Mouse (Mus musculus): ENCODE results near the gene Cd59a.
A peak's percentile ranks its signal among the peaks of the same experiment; 100 is the strongest.
"Not testable (repeated sequence)": the region's sequence is repeated elsewhere in the genome, so short reads cannot be mapped to it uniquely, and the experiment has no call there.

The Cd59a gene

DNA sequence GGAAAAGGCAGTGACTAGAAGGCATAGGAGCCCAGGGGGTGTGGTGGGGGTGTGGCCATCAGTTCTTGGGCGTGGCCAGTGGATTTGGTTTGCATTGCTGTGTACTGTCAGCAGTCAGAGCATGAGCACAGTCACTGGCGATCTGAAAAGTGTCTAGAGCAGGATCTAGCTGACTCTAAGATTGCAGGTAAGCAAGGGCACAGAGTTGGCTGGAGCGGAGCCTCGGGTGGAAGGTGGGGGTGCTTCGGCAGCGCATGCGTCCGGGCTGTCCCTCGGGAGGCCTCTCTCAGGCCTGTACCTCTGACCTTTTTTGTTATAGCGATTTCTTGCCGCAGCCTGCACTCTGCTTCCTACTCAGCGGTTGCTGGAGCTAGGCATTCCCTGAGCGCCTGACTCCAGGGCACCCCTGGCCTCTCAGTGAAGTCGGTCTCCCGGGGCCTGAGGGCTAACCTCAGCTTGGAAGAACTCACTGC is at the start of gene Cd59a:
Cd59a (plus strand) TSS at position 61 of the 473 bp plus-strand sequence.
- DNase-seq (ENCODE audit: low read depth), result peak; percentile 18

DNA sequence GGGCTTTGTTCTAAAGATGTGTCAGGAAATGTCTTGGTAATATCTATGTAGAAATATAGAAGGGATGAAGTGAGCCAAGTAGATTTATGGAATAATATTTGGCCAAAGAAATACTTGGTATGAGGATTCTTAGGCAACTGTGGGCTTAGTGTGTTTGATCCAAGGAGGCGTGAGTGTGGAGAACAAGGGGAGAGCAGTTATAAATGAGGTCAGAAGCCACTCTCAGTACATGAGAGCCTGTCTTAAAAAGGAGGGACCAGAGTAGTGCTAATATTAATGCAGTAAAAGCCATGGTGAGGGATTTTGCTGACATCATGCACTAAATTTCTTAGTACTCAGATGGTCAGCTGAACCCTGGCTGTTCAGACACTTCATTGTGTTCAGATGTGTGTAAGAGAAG is 37.2 kb upstream of the Cd59a start:
- DNase-seq (ENCODE audit: low read depth), result no peak

DNA sequence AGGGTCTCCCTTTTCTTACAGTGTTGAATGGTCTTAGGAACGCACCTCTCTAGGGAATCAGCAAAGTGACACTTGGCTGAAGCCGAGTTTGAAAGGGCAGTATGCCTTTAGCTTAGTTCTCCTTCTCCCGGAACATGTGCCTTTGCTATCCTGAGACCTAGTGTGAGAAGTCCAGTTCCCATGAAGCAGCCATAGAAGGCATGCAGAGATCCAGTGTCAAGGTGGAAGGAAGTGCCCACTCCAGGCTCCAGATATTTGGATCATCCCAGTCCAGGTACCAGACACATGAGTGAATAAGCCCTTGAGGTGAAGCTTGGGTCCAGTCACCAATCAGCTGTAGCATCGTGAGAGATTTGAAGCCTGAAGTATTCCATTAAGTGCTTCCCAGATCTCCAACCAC is 36.6 kb upstream of the Cd59a start:
- DNase-seq (ENCODE audit: low read depth), result no peak

DNA sequence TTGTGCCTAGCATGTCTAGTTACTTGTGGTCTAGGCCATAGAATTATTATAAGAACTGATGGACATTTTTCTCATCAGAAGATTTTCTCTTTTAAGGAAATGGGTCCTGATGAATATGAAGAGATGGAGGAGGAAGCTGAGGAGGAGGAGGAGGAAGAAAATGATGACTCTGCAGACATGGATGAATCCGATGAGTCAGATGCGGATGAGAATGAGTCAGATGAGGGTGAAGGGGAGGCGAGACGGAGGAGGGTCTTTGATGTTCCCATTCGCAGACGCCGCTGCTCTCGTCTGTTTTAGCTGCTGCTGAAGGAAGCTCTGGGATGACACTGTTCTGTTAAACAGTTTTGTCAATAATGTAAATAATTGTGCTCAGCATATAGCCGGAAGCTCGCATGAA is 35.8 kb upstream of the Cd59a start:
- DNase-seq (ENCODE audit: low read depth), result no peak

DNA sequence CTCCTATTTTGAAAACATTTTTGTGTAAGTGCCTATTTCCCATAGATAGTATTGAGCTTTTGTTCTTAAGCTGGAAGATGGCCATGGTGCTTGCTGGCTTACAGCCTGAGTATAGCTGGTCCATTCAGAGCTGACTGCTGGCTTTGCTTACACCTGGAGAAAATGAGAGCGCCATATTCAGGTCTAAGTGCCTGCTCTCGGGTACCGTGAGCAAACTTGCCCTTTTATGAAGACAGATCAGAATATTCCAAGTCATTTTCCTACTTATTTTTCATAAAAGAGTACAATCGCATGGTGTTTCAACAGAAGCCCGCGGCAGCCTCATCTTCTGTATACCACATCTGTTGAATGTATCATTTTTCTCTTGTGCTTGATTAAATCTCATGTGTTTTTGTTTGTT is 34.6 kb upstream of the Cd59a start:
- DNase-seq (ENCODE audit: low read depth), result no peak

DNA sequence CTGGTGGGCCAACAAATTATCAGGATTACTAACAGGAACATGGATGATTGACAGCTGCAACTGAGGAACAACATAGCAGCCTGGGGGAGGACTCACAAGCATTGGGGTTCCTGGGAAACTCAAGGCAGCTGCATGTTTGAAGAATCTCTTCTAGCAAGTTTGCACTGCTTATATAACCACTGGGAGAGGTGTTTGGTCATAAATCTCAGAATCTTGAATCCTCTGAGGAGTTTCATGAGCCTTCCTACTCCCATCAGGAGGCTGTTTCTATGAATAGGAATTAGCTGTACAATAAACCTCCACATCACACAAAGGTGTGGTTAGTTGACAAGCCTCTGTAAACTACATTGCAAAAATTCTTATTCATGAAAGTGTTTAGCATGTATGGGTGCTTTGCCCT is 32.9 kb upstream of the Cd59a start:
- no peak for DNase-seq (ENCODE audit: low read depth)

DNA sequence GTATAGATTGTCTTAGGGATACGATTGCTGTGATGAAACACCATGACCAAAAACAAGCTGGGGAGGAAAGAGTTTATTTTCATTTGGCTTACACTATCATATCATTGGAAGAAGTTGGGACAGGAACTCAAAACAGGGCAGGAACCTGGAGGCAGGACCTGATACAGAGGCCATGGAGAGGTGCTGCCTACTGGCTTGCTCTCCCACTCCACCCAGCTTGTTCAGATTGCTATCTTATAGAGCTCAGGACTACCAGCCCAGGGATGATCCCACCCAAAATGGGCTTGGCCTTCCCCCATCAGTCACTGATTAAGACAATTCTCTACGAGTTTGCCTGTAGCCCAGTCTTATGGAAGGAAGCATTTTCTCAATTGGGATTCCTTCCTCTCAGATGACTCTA is 31.4 kb upstream of the Cd59a start:
- DNase-seq (ENCODE audit: low read depth), result no peak

DNA sequence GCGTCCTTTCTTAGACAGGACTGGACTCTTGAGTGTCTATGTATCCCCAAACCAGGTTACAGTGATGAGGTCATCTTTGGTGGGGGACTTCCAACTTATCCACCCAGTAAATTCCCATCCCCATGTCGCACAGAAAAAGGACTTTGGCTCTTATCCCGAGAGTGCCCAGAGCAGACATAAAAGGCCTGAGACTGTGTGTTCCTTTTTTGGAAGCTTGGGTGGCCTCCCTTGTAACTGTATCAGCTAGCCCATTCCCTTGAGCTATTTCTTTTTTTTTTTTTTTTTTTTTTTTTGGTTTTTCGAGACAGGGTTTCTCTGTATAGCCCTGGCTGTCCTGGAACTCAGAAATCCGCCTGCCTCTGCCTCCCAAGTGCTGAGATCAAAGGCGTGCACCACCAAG is 30.1 kb upstream of the Cd59a start, which contains the start of gene Gm10912:
Gm10912 (plus strand) TSS at position 301 of the 400 bp plus-strand sequence.
- DNase-seq (ENCODE audit: low read depth), result not testable (repeated sequence)

DNA sequence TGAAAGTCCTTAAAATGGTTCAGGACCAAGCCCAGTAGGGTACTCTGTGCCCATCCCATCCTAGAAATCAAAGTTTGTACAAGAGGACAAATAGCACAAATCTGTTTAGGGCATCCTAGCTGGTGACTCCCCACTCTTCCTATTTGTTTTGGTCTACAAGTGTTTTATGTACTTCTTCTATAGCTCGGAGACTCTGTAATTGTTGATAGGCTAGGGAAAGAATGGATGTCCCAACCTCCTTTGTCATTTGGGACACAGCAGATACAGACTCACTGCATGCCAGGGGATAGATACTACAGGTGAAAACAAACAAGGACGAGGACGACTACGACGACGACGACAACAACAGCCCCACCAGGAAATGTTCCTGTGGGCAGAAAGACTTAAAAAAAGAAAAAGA is 27.2 kb upstream of the Cd59a start, which contains the start of gene Gm10799:
Gm10799 (minus strand) TSS at position 101 of the 400 bp plus-strand sequence.
- DNase-seq (ENCODE audit: low read depth), result not testable (repeated sequence)

DNA sequence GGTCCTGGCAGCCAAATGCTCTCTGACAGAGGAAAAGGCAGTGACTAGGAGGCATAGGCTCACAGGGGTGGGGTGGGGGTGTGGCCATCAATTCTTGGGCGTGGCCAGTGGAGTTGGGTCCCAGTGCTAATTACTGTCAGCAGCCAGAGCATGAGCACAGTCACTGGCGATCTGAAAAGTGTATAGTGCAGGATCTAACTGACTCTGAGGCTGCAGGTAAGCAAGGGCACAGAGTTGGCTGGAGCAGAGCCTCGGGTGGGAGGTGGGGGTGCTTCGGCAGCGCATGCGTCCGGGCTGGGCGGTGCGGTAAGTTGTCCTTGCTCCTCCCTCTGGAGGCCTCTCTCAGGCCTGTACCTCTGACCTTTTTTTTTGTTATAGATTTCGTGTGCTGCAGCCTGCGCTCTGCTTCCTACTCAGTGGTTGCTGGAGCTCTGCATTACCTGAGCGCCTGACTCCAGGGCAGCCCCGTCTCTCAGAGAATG is 25.9 kb upstream of the Cd59a start, which contains the start of gene Cd59b:
Cd59b (plus strand) TSS at position 146 of the 482 bp plus-strand sequence.
- peak; percentile 56 for DNase-seq (ENCODE audit: low read depth)

DNA sequence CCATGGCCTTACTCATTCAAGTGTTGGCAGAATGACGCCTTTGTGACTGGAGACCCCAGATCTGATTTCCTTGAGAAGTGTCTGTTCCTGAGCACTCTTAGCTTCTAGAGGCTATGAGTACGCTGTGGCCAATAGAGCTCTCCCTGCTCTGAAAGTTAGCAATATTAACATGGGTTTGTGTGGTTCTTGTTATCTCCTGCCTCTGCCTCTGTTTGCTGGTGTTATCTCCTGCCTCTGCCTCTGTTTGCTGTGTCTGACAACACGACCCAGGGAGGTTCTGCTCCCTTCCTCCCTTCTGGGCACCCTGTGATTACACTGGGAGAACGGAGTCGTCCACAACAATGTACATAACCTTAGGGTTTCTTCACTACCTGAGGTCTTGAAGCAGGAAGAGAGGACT is 17.3 kb upstream of the Cd59a start:
- not testable (repeated sequence) for DNase-seq (ENCODE audit: low read depth)

DNA sequence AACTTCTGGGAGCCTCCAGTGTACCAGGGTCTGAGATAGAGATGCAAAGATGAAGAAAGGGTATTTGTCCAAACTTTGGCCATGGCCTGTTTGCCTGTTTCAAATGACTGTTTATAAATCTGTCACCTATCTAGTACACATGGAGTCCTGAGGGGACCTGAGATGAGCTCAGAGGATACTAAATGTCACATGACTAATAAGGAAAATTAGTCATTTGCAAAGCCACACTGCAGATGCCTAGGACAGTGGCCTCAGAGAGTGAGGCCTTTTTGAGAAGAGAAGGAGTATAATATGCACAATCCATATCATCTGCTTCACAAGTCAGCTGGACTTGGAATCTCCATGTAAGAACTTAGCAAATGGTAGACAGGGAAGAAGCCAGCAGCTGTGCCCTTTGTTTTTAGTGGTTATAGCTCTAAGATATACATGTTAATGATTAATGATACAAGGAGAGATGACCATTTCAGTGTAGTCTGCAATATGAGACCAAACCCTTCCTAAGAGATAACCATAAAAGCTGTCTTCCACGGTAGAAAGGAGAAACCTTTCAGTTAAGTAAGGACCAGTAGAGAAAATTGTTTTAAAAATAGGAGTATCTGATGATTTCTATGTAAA is 14.1 kb upstream of the Cd59a start:
- DNase-seq (ENCODE audit: low read depth), result not testable (repeated sequence)

DNA sequence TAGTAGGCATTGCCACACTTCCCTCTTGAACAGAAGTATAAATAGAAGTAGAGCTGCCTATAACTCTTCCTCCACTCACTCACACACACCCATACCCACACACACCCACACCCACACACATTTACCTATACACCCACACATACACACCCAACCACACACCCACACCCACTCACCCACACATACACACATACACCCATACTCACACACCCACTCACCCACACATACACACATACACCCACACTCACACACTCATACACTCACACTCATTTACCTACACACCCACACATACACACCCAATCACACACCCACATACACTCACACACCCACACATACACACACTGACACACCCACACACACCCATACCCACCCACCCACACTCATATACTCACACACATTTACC is 13.1 kb upstream of the Cd59a start:
- DNase-seq (ENCODE audit: low read depth), result no peak

DNA sequence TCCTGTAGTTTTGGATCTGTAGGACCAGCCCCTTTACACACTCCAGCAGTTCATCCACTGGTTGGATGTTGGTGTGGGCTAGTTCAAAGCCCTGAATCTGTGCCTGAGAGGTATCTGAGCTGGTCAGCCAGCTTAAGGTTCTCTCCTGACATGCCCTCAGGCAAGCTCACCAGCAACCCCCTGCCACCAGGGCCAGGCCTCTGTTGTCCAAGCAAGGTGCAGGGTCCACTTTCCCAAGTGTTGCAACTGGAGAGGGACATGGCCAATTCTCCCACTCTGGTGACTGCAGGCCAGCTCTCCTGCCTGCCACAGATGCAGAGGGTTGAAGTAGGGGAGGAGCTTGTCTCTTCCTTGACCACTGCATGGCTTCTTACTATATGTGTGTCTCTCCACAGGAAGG is 11.6 kb upstream of the Cd59a start:
- not testable (repeated sequence) for DNase-seq (ENCODE audit: low read depth)

DNA sequence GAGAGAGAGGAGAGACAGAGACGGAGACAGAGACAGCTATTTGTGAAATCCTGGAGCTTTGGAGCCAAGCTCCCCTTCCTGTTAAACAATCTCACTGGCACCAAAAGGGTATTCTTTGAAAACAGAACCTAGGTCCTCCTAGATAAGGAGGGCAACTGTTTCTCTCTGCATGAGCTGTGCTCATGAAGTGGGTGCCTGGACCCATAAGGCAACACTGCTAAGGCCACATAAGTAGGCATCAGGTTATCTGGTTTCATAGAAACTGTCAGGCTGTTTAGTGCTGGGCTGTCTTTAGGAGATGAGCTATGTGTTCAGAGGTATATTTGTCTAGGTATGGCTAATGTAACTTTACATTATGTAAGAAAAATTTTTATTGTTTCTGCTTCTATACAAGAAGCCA is 8.0 kb upstream of the Cd59a start:
- not testable (repeated sequence) for DNase-seq (ENCODE audit: low read depth)

DNA sequence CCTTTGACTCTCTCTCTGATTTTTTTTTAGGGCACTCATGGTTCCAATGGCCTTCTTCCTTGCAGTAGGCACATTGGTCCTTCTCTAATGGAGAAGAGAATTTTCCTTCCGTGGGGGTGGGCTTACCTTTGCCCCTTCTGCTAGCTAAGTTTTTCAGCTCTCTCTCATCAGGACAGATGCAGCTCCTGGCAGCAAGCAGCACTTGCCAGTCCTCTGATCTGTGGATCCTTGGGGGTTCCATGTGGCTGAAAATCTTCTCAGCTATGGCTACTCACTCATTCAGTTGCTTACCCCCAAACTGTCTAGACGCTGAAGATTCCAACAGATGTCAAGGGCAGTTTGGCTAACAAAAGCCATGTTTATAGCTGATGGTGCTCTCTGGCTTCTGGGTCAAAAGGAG is 2.3 kb upstream of the Cd59a start:
- no peak for DNase-seq (ENCODE audit: low read depth)

DNA sequence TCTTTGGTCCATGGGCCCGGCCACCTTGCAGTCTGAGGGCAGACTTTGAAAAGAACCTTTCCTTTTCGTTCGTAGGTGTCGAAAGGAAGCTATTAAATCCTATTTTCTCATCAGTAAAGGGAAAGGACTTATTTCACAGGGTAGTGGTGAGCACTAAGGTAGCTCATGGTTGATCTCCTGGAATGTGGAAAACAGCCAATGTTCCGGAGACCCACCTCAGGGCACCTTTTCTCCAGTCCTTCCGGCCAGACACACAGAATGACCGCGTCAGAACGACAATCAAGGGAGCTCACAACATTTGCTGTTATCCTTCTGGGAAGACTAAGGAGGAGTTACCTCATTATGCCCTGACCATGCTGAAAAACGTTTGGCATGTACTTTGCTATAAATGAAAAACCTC is 655 bp downstream of the Cd59a start:
- no peak for DNase-seq (ENCODE audit: low read depth)

DNA sequence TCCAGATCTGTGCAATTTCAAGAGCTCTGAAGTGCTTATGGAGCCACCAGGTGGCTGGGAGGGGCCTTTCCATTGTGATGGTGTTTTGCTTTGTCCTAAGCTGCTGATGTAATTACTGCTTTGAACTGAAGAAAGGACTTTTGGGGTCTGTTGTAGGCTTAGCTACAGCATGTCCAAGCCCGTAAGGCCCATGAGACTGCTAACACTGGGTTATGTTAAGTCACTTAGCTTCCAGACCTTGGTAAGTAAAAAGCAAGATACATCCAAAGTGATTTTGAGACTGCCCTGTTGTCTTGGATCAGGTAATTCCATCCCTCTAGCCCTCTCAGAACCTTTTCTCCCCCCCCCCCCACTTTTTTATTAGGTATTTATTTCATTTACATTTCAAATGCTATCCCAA is 1.2 kb downstream of the Cd59a start:
- DNase-seq (ENCODE audit: low read depth), result not testable (repeated sequence)

DNA sequence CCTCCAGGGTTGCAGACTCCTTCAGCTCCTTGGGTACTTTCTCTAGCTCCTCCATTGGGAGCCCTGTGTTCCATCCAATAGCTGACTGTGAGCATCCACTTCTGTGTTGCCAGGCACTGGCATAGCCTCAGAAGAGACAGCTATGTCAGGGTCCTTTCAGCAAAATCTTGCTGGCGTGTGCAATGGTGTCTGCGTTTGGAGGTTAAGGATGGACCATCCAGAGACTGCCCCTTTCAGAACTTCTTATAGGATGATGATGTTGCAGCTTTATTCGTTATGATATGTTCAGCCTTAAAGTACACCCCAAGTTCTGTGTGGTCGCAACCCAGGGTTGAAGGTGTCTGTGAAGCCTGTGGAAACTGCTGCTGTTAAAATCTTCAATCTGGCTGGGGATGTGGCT is 1.8 kb downstream of the Cd59a start:
- not testable (repeated sequence) for DNase-seq (ENCODE audit: low read depth)

DNA sequence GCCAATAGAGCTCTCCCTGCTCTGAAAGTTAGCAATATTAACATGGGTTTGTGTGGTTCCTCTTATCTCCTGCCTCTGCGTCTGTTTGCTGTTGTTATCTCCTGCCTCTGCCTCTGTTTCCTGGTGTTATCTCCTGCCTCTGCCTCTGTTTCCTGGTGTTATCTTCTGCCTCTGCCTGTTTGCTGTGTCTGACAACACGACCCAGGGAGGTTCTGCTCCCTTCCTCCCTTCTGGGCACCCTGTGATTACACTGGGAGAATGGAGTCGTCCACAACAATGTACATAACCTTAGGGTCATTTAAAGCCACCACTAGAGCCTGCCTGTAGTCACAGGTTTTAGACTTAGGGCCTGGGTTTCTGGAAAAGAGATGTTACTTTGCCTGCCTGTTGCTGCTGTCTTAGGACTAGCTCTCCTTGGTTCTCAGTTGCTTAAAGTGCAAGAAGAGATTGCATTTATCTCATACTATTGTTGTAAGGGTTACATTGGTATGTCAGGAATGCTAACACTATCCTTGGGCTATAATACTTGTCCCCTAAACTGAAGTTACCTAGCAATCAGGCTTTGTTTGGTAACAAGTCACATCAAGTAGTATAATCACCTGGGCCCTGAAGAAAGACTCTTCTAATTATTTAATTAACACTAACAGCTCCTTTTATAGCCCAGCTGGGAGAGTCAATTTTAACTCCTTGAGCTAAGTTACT is 3.1 kb downstream of the Cd59a start:
- no peak for DNase-seq (ENCODE audit: low read depth)

DNA sequence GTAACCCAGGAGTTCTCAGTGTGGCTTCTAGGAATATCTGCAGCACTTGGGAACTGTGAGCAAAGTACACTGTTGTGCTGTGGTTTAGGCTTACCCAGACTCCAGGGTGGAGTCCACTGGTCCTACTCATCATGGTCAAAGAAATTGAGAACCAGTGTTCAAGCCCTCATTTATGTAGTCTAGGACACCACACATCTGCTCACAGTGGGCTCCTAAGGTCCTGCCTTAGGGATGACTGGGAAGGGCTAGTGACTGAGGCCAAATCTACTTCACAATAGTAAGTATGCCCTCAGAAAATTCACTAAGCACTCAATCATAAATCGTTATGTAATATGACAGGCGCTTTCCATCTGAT is 3.6 kb downstream of the Cd59a start:
- DNase-seq (ENCODE audit: low read depth), result no peak

DNA sequence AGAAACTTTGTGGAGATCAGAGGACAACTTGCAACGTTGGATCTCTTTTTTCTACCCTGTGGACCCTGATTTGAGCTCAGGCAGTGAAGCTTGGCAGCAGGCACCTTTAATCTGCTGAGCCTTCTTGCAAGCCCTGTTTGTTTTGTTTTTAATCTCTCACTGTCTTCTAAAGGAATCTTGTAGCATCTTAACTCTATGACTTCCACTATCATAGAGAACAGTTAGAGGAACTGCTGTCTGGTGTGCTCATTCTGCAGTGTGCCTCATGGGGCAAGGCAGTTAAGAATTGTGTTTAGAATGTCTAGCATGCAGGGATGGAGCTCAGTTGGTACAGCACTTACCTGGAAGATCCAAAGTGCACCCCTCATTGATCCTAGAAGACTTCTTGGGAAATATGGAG is 4.3 kb downstream of the Cd59a start:
- DNase-seq (ENCODE audit: low read depth), result no peak

DNA sequence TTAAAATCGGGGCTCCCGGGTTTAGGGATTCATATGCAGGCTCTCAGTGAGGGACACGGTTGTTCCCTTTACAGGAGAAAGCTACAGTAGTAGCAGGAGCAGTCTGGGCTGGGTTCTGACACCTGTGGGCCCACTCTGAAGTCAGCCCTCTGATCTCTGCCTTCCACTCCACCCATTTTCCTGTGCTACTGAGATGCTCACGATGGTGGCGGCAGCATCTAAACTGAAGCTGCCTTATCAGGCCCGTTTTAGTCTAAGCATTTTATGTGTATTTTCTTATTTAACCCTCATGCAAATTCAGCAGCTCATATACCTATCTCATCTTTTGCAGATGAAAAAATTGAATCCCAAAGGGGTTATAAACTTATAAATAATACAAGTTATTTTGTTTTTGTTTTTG is 9.2 kb downstream of the Cd59a start:
- no peak for DNase-seq (ENCODE audit: low read depth)
